Mouse (Mus musculus) heart, postnatal 0 days (tissue): ENCODE measurements around the gene Adgrg5.

ENCODE experiments used
- CTCF ChIP-seq: IDR thresholded peaks from 2 replicates; pipeline ENCODE4 v1.5.1; 2016; ENCODE audit warnings: antibody characterized with exemption, control low read depth, low read depth
- EP300 ChIP-seq: IDR thresholded peaks from 2 replicates; pipeline ENCODE4 v1.6.1; 2016; ENCODE audit warnings: antibody characterized with exemption, low read depth

- TF ChIP-seq CTCF (no peak), EP300 (no peak)
Observed at GRCm38 (mm10) chr8:94976651-94977417, 53.3 kb downstream of the Adgrg5 start.
